Mouse (Mus musculus) liver, embryonic 14.5 days (tissue): ENCODE measurements around the gene Plscr5.

Experiments
- CTCF ChIP-seq: IDR thresholded peaks from 2 replicates; pipeline ENCODE4 v1.5.1; 2016; ENCODE audit warnings: antibody characterized with exemption, low read depth, control low read depth
- EP300 ChIP-seq: IDR thresholded peaks from 2 replicates; pipeline ENCODE4 v1.6.1; 2016; ENCODE audit warnings: antibody characterized with exemption, low read depth

DNA sequence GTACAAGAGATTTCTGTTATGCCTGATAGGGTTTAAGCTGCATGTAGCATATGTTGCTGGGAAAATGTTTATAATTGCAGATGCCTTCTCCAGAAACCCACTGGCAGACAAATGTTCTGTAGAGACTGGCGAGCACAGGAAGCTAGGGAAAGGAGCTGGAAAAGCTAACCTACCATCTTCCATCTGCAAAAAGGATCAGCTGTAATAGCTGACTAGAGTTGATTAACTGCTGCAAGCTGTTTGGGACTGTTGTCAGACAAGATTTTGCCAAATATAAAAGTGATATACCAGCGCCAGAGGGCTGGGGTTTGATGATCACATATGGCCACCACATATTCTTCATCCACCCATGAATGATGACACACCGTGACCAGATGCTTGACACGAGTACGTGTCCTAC lies 6.8 kb downstream of the Plscr5 start:
- TF ChIP-seq CTCF, result no peak
- TF ChIP-seq EP300, result no peak
